Mouse (Mus musculus) midbrain, embryonic 14.5 days (tissue): ENCODE measurements at regions not wholly inside any gene's neighbourhood (a gene's known extent, or its start where the extent isn't known, plus 50 kb on each side); places are given as distances from the start of the nearest gene placed in this dataset.

ENCODE experiments used
- ATAC-seq: fragments of 200-750 bp; cut with Nextera tagmentation; 2 replicates; pipeline ENCODE4 v1.8.0; 2017; ENCODE audit warnings: moderate number of reproducible peaks, moderate library complexity; ENCODE audit not compliant: low FRiP score, low TSS enrichment
- DNase-seq: peaks from one replicate; pipeline ENCODE4 v3.0.0-alpha.2; 2015
- H3K27ac ChIP-seq: fragments of 300-500 bp; sonication (generic); replicated peaks from 2 replicates; pipeline ENCODE4 v1.5.1; 2014; ENCODE audit warnings: mild to moderate bottlenecking, low read depth, low read length, moderate library complexity
- H3K27me3 ChIP-seq: fragments of 300-500 bp; sonication (generic); 2 replicates; pipeline ENCODE4 v1.6.1; 2014; ENCODE audit warnings: low read length, control low read depth, mixed read lengths; ENCODE audit not compliant: control insufficient read depth, insufficient read depth
- H3K36me3 ChIP-seq: fragments of 300-500 bp; sonication (generic); 2 replicates; pipeline ENCODE4 v1.6.1; 2014; ENCODE audit warnings: low read length, control low read depth; ENCODE audit not compliant: control insufficient read depth, insufficient read depth
- H3K4me1 ChIP-seq: fragments of 300-500 bp; sonication (generic); 2 replicates; pipeline ENCODE4 v1.6.1; 2014; ENCODE audit warnings: mild to moderate bottlenecking, antibody characterized with exemption, low read length, control low read depth; ENCODE audit not compliant: control insufficient read depth, insufficient read depth
- H3K4me2 ChIP-seq: fragments of 300-500 bp; sonication (generic); 2 replicates; pipeline ENCODE4 v1.6.1; 2014; ENCODE audit warnings: mild to moderate bottlenecking, low read length, moderate library complexity
- H3K4me3 ChIP-seq: fragments of 300-500 bp; sonication (generic); replicated peaks from 2 replicates; pipeline ENCODE4 v1.5.1; 2014; ENCODE audit warnings: low read depth, low read length
- H3K9ac ChIP-seq: fragments of 300-500 bp; sonication (generic); replicated peaks from 2 replicates; pipeline ENCODE4 v1.6.1; 2014; ENCODE audit warnings: mild to moderate bottlenecking, low read length, moderate library complexity
- H3K9me3 ChIP-seq: fragments of 300-500 bp; sonication (generic); 2 replicates; pipeline ENCODE4 v1.6.1; 2016; ENCODE audit warnings: low read length, control low read depth, mixed read lengths; ENCODE audit not compliant: control insufficient read depth
- WGBS: fragments of 180-500 bp; shearing (Covaris S2); extraction: QIAGEN DNeasy Blood & Tissue Kit; methylation state at CpG from one replicate; pipeline ENCODE4 v1.1.7; 2014; 5-methylcytosine and 5-hydroxymethylcytosine counted together

DNA sequence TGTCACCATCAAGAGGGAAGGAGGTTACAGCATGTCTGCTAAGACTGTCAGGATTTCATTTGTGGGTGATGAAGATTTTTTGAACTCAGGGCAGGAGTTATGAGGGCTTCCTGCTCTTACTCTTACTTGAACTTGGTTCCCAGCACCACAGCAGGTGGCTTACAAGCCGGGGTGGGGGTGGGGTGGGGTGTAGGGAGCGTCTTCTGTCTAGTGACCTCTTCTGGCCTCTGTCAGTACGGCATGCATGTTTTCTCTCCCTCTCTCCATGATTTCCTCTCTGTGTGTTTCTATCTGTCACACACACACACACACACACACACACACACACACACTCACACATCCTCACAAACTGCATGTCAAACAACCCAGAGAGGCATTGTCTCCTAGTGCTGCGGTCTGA lies 64.5 kb upstream of the Pias1 start:
- no peak overlapping the region for H3K27ac ChIP-seq
- no peak overlapping the region for H3K4me2 ChIP-seq
- H3K36me3 ChIP-seq: no peaks in the 10 kb centered on the region
- H3K27me3 ChIP-seq: no peaks in the 10 kb centered on the region
- 48% methylated on average over 4 of the region's 4 CpGs for WGBS
- H3K4me1 ChIP-seq: no peaks in the 10 kb centered on the region
- ATAC-seq (no peak), DNase-seq (no peak)
- no peak overlapping the region for H3K9ac ChIP-seq
- H3K9me3 ChIP-seq: no peaks in the 10 kb centered on the region
- H3K4me3 ChIP-seq: no peak overlapping the region

DNA sequence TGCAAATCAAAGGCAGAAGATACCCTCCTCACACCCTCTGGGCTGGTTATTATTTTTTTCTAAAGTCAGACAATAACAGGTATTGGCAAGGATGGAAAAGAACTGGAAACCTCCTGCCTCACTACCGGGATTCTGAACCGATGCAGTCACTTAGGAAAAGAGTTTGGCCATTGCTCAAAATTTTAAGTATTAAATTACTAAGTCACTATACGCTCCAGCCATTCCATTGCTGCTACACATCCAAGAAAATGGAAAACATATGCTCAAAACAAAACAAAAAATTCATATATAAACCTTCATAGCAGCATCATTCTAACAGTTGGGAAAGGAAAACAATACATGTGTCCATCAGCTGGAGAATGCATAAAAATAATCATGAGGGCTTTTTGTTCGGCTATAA lies 63.9 kb upstream of the Pias1 start:
- H3K9me3 ChIP-seq: no peaks in the 10 kb centered on the region
- H3K27me3 ChIP-seq: no peaks in the 10 kb centered on the region
- no peak overlapping the region for H3K27ac ChIP-seq
- DNase-seq: no peak
- no peak overlapping the region for H3K4me2 ChIP-seq
- no peak for ATAC-seq
- H3K4me3 ChIP-seq: no peak overlapping the region
- no peak overlapping the region for H3K9ac ChIP-seq
- H3K36me3 ChIP-seq: no peaks in the 10 kb centered on the region
- H3K4me1 ChIP-seq: no peaks in the 10 kb centered on the region
- WGBS: 86% methylated on average over 4 of the region's 4 CpGs

DNA sequence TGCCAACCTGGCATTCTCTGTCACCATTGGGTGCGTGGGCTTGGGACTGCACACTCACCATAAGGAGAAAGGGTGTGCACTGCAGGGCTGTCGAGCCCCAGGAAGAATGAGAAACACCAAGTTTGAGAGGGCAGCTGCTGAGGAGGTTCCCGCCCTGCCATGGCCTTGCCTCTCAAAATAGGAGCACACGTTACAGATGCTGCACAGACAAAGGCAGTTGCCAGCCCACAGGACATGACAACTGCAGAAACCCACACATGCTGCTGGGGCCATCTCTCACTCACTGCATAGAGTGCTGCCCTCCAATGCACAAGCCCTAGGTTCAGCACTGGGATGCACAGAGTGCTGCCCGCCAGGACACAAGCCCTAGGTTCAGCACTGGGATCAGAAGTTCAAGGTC lies 61.6 kb upstream of the Pias1 start:
- H3K4me3 ChIP-seq: no peak overlapping the region
- no peaks in the 10 kb centered on the region for H3K9me3 ChIP-seq
- 81% methylated on average over 5 of the region's 5 CpGs for WGBS
- ATAC-seq: no peak
- DNase-seq: no peak
- no peaks in the 10 kb centered on the region for H3K36me3 ChIP-seq
- H3K27me3 ChIP-seq: no peaks in the 10 kb centered on the region
- H3K9ac ChIP-seq: no peak overlapping the region
- H3K27ac ChIP-seq: no peak overlapping the region
- H3K4me2 ChIP-seq: no peak overlapping the region
- no peaks in the 10 kb centered on the region for H3K4me1 ChIP-seq

DNA sequence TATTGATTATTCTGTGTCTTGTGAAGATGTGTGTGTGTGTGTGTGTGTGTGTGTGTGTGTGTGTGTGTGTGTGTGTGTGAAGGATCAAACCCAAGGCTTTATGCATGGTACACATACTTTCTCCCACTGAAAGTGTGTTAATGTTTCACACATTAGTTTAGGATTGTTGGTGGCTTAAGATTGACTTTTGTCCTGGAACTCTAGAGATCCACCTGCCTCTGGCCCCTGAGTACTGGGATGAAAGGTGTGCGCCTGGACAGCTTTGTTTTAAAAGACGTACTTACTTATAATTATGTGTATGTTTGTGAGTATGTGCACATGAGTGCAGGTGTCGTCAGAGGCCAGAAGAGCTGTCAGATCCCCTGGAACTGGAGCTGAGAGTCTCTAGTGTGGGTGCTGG lies 59.3 kb upstream of the Pias1 start:
- no peaks in the 10 kb centered on the region for H3K9me3 ChIP-seq
- no peak overlapping the region for H3K4me2 ChIP-seq
- no peak overlapping the region for H3K4me3 ChIP-seq
- ATAC-seq: no peak
- H3K4me1 ChIP-seq: no peaks in the 10 kb centered on the region
- 85% methylated on average over 3 of the region's 3 CpGs for WGBS
- no peak overlapping the region for H3K27ac ChIP-seq
- no peak overlapping the region for H3K9ac ChIP-seq
- H3K36me3 ChIP-seq: no peaks in the 10 kb centered on the region
- no peaks in the 10 kb centered on the region for H3K27me3 ChIP-seq
- no peak for DNase-seq

DNA sequence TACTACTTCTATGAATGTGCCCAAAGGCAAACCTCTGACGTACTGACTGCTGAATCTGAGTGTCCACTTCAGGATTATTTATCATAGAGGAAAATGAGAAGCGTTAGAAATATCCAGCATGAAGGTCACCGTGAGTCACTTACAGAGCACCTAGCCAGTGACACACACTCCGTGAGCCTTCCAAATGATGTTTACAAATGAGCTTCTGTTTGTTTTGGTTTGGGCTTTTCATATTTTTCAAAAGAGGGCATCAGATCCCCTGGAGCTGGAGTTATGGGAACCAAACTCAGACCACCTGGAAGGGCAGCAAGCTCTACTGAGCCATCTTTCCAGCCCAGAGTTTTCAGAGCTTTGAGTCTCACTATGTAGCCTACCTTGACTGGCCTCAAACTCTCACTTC lies 57.8 kb upstream of the Pias1 start:
- Histone ChIP-seq H3K27ac (no peak overlapping the region), H3K4me2 (no peak overlapping the region), H3K27me3 (no peaks in the 10 kb centered on the region), H3K4me1 (no peaks in the 10 kb centered on the region), H3K9ac (no peak overlapping the region), H3K4me3 (no peak overlapping the region), H3K9me3 (no peaks in the 10 kb centered on the region), H3K36me3 (no peaks in the 10 kb centered on the region)
- DNase-seq: no peak
- 93% methylated on average over 4 of the region's 4 CpGs for WGBS
- no peak for ATAC-seq

DNA sequence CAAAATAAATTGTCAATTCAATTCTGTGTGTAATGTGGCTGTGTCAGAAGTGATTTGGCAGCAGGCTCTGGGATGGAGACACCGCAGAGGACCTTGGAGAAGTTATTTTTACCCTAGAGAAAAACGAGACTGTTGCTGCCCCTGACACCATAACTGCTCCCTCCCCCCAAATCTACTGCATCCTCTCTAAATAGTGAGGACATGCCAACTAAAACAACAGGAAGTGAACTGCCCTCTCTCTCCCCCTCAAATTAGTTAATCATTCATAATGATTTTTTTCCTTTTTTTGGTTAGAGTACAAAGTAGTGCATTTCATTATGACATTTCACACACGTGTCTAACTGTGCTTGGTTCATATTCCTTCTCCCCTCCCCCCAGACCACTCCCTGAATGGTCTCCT lies 55.6 kb upstream of the Pias1 start:
- Histone ChIP-seq H3K27me3 (no peaks in the 10 kb centered on the region), H3K4me1 (no peaks in the 10 kb centered on the region), H3K9ac (no peak overlapping the region), H3K4me2 (no peak overlapping the region), H3K9me3 (no peaks in the 10 kb centered on the region), H3K27ac (no peak overlapping the region), H3K36me3 (no peaks in the 10 kb centered on the region), H3K4me3 (no peak overlapping the region)
- ATAC-seq (no peak), DNase-seq (no peak)
- WGBS: 72% methylated on average over 3 of the region's 3 CpGs

DNA sequence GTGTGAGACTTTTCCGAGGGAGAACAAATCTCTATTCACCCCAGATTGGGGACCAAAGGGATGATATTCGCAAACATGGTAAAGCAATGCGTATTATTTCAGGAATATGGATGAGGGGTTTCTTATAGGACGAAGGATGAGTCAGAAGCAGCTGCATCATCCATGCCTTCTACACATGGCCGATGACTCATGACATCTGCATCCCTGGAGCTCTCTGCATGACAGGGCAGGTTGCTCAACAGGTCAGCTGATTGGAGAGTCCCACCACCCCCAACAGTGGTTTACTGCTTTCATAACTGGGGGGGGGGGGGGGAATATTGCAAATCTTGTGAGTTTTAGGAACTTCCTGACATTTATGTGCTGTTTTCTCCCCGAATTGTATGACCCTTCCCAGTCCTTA lies 50.3 kb upstream of the Pias1 start:
- no peak overlapping the region for H3K4me3 ChIP-seq
- H3K27me3 ChIP-seq: no peaks in the 10 kb centered on the region
- H3K27ac ChIP-seq: no peak overlapping the region
- no peaks in the 10 kb centered on the region for H3K36me3 ChIP-seq
- ATAC-seq: no peak
- H3K4me2 ChIP-seq: no peak overlapping the region
- no peaks in the 10 kb centered on the region for H3K4me1 ChIP-seq
- WGBS: 92% methylated on average over 6 of the region's 6 CpGs
- DNase-seq: no peak
- no peak overlapping the region for H3K9ac ChIP-seq
- H3K9me3 ChIP-seq: no peaks in the 10 kb centered on the region
